Mouse (Mus musculus) megakaryocyte, embryonic 14.5 days (primary cell): ENCODE measurements around the gene Plekhb2. TPM values are rescaled to one million over a fixed set of nuclear protein-coding genes. Genes with fewer than 3 reads are reported as not detected.

Experiments used
- H3K27me3 ChIP-seq: replicated peaks from 2 replicates; pipeline ENCODE3; 2012; ENCODE audit warnings: inconsistent platforms
- H3K36me3 ChIP-seq: replicated peaks from 2 replicates; pipeline ENCODE3; 2012; ENCODE audit warnings: low read length, inconsistent platforms, mixed read lengths
- H3K4me1 ChIP-seq: 2 replicates; pipeline ENCODE4 v1.6.1; 2012; ENCODE audit warnings: inconsistent platforms
- H3K4me3 ChIP-seq: replicated peaks from 2 replicates; pipeline ENCODE3; 2012; ENCODE audit warnings: moderate library complexity, mild to moderate bottlenecking, inconsistent platforms
- H3K9me3 ChIP-seq: 2 replicates; pipeline ENCODE4 v1.6.1; 2012; ENCODE audit warnings: inconsistent platforms
- FLI1 ChIP-seq: IDR thresholded peaks from 2 replicates; pipeline ENCODE4 v1.6.1; 2012; ENCODE audit warnings: low read length, inconsistent platforms, mixed read lengths
- GATA1 ChIP-seq: IDR thresholded peaks from 3 replicates; pipeline ENCODE4 v1.6.1; 2012; ENCODE audit warnings: mixed read lengths, low read length, inconsistent platforms, borderline replicate concordance
- polyA plus RNA-seq: library from polyadenylated mRNA; stranded (reverse); fragments of >175 nt; gene quantifications from 2 replicates; pipeline ENCODE4 v1.2.3, GENCODE M21; 2012; ENCODE audit warnings: low replicate concordance; ENCODE audit not compliant: insufficient read depth

The Plekhb2 gene
- polyA plus RNA-seq, 1 experiment, result 1.9 TPM

DNA sequence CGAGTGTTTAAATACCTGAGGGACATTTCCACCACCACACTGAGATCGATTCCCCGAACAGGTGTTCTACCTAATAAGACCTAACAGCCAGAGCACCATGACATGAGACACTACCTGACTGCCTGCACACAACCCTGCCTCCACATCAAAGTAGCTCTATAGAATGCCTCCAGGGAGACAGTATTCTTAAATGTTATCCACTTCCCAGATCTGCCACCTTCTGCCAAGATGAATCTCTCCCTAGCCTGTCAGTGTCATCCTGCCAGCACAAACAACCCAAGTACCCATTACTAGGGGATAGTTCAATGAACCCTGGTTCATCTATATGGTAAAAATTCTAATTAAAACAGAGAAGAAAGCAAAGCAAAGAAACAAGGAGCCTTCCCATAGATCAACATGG lies 2.7 kb upstream of the Plekhb2 start:
- no peaks in the 10 kb centered on the region for H3K9me3 ChIP-seq
- no peaks in the 10 kb centered on the region for H3K36me3 ChIP-seq
- TF ChIP-seq GATA1, result no peak
- no peak for TF ChIP-seq FLI1
- peaks cover 60% of the 10 kb centered on the region for H3K4me1 ChIP-seq
- no peak overlapping the region for H3K4me3 ChIP-seq
- no peaks in the 10 kb centered on the region for H3K27me3 ChIP-seq

DNA sequence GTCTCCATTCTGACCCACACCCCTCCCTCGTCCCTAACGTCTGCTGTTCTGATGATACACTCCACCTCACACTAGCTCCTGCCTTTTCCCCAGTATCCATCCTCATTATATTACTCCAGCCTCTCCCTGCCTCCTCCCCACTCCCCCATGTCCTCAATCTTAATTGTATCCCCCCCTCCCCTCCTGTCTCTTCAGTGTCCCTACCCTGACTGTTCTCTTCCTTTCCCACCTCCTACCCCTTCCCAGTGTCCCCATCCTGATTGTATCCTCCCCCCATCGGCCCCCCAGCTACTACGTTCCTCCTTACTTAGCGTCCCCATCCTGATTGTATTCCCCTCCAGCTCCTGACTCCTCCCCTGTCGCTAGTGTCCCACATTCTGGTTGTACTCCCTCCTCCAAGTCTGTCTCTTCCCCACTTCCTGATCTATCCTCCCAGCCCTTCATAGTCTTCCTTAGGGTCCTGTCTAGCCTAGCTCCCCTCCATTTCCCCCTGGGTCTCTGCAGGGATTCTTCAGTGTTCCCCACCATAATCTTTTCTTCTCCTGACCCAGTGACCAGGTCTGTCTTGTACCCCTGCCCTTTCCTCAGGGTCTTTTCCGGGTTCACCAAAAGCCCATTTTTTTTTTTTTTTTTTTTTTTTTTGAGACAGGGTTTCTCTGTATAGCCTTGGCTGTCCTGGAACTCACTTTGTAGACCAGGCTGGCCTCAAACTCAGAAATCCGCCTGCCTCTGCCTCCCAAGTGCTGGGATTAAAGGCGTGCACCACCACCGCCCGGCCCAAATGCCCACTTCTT lies 764 bp downstream of the Plekhb2 start:
- Histone ChIP-seq H3K27me3 (no peaks in the 10 kb centered on the region), H3K9me3 (no peaks in the 10 kb centered on the region), H3K4me1 (peaks cover 54% of the 10 kb centered on the region), H3K4me3 (peak overlapping the region; percentile 97), H3K36me3 (peaks cover 12% of the 10 kb centered on the region)
- TF ChIP-seq GATA1 (no peak), FLI1 (no peak)

DNA sequence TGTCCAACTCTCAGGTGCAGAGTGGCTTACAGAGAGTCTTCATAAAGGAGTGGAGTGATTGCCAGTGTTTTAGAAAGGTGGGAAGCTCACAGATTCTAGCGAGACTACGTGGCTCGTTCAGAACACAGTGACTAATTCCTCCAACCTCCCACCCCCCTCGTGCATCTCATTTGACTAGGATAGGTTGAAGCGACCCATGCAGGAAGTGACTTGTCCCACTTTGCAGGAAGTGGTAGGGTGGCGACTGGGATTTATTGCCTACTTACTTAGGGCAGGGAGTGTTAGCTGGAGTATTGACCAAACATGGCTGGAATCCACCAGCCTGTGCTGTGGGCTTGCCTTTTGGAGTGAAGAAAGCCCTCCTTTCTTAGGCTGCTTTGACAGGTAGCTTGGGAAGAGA lies 1.8 kb downstream of the Plekhb2 start:
- Histone ChIP-seq H3K4me1 (peaks cover 46% of the 10 kb centered on the region), H3K27me3 (no peaks in the 10 kb centered on the region), H3K4me3 (peak overlapping the region; percentile 89), H3K9me3 (no peaks in the 10 kb centered on the region), H3K36me3 (peaks cover 12% of the 10 kb centered on the region)
- TF ChIP-seq FLI1 (no peak), GATA1 (no peak)

DNA sequence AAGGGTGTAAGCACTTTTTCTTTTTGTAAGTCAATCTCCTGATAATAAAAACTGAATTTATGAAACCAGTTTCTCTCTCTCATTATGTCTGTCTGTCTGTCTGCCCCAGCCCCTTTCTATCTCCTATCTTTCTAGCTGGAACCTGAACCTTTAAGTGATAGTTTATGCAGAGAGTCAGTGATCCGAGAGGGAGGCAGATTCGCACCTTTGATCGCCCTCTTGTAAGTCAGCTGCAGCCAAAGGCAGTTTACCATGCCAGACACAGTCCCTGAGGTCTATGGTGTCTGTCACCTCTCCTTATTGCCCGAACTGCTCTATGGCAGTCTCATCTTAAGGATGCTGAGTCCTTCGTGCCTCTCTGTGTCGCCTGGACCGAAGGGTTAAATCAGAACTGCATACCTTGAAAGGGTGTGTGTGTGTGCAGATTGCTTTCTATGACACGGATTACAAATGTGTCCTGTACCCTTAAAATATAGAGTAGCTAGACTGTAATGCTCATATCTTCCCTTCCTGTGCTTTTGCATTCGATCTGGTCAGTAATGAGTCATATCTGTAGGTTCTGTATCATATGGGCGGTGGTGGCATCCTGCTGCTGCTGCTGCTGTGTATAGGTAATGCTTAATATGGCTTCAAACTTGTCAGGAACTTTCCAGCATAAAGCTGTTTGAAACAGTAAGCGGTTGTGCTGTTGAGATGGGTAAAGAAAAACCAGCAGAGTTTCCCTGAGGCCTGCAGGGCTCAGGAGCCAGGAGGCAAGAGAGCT lies 2.5 kb downstream of the Plekhb2 start:
- H3K4me3 ChIP-seq, result peak overlapping the region; percentile 89
- H3K36me3 ChIP-seq, result peaks cover 12% of the 10 kb centered on the region
- H3K9me3 ChIP-seq, result no peaks in the 10 kb centered on the region
- TF ChIP-seq FLI1, result no peak
- no peak for TF ChIP-seq GATA1
- peaks cover 40% of the 10 kb centered on the region for H3K4me1 ChIP-seq
- no peaks in the 10 kb centered on the region for H3K27me3 ChIP-seq

DNA sequence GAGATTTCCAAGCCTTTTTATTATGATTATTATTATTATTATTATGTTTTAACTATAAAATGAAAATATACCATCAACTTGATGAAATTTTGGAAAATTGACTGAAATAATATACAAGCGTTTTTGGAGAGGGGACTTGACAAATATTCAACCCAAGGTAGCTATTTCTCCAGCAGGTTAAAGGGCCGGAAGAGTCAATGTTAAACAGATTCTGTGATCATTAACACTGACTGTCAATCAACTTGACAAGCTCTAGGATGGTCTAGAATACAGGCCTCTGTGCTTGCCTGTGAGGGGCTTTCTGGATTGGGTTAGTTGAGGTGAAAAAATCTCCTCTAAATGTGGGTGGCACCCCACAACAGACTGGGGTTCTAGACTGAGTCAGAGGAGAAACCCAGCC lies 4.0 kb downstream of the Plekhb2 start:
- Histone ChIP-seq H3K4me1 (peaks cover 45% of the 10 kb centered on the region), H3K36me3 (peaks cover 20% of the 10 kb centered on the region), H3K9me3 (no peaks in the 10 kb centered on the region), H3K27me3 (no peaks in the 10 kb centered on the region), H3K4me3 (no peak overlapping the region)
- TF ChIP-seq GATA1 (no peak), FLI1 (no peak)

DNA sequence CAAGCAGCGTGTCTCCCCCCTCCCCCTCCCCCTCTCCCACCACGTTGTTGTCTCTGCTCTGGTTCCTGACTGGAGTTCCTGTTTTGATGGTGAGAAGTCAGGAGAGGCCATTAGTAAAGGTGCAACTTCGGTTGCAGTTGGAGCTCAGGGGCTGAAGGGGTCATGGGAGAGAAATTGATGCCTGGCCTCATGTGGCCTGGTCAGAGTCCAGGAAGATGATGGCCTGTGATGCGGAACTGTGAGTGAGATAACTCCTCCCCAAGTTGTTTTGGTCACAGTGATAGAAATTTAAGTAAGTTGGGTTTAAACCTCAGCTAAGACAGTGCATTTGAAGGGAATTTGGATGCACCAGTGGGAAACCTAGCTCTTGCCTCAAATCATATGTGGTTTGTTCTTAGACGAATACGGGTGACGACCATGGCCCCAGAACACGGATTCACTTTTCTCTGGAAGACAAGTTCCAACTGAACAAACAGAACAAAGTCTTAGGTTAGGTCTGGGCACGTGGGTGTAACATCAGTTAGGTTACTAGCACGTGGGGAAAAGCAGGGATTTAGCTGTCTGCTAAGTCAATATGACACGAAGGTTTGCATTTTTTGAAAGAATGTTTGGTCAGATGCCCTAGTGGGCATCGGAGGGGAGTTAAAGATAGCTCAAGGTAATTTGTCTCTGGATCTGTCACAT lies 5.4 kb downstream of the Plekhb2 start:
- H3K27me3 ChIP-seq, result no peaks in the 10 kb centered on the region
- H3K9me3 ChIP-seq, result no peaks in the 10 kb centered on the region
- TF ChIP-seq GATA1 (no peak), FLI1 (no peak)
- peaks cover 35% of the 10 kb centered on the region for H3K4me1 ChIP-seq
- no peak overlapping the region for H3K4me3 ChIP-seq
- H3K36me3 ChIP-seq, result peaks cover 32% of the 10 kb centered on the region

DNA sequence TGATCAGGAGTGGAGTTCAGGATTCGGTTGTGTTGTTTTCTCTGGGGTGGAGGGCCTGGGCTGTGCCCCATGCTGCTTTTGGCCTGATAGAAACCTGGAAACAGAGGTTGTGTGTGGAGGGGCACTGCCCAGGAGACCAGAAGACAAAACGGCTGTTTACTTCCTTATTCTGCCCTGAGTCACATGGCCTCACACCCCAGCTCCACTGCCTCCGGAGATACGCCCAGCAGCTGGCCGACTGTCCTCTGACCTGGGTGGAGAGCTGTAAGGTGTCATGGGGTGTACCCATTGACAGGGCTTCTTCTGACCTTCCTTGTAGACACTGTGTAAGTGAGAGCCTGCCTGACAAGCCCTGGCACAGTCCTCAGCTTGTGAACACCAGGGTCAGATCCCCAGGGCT lies 8.9 kb downstream of the Plekhb2 start:
- TF ChIP-seq GATA1 (no peak), FLI1 (no peak)
- peaks cover 10% of the 10 kb centered on the region for H3K4me1 ChIP-seq
- no peaks in the 10 kb centered on the region for H3K9me3 ChIP-seq
- H3K27me3 ChIP-seq, result no peaks in the 10 kb centered on the region
- H3K36me3 ChIP-seq, result peaks cover 58% of the 10 kb centered on the region
- H3K4me3 ChIP-seq, result no peak overlapping the region

DNA sequence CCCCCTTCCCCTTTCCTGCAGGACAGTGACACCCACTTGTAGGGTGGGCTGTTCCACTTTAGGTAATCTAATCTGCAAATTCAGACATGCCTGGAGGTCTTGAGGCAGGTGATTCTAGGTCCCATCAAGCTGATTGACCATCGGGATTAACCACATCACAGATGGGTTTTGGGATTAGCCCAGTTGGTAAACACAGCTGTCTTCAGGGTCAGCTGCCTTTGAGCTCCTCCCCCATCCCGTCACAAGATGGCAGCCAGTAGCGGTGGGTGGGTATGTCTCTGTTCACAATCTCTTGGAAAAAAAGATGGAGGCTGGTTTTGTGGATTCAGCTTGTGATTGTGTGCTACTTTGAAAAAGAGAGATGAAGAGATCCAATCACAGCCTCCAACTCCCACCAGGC lies 10.0 kb downstream of the Plekhb2 start:
- no peaks in the 10 kb centered on the region for H3K27me3 ChIP-seq
- peaks cover 64% of the 10 kb centered on the region for H3K36me3 ChIP-seq
- TF ChIP-seq FLI1 (no peak), GATA1 (no peak)
- no peaks in the 10 kb centered on the region for H3K9me3 ChIP-seq
- no peak overlapping the region for H3K4me3 ChIP-seq
- peaks cover 10% of the 10 kb centered on the region for H3K4me1 ChIP-seq

DNA sequence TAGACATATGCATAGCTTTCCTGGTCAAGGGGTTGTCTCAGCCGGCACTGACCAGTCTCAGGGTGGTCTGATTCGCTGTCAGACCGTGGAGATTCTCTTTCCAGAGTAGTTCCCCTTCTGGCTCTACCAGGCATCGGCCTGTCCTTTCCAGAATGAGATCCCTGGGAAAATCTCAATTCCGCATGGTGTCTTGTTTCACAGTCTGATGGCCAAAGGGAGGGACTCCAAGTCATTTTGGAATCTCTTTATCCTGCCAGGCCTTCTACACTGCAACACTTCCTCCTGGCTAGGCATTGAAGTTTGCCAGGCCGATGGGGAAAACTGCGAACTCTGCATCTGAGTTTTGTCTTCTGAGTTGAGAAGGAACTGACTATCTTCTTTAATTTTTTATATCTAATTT lies 10.4 kb downstream of the Plekhb2 start:
- H3K4me1 ChIP-seq, result peaks cover 6% of the 10 kb centered on the region
- H3K27me3 ChIP-seq, result no peaks in the 10 kb centered on the region
- peaks cover 65% of the 10 kb centered on the region for H3K36me3 ChIP-seq
- H3K4me3 ChIP-seq, result no peak overlapping the region
- H3K9me3 ChIP-seq, result no peaks in the 10 kb centered on the region
- no peak for TF ChIP-seq FLI1
- TF ChIP-seq GATA1, result no peak
